Mouse (Mus musculus): ENCODE measurements around the gene Zfp319.

Zfp319 gene

GRCm38 (mm10) chr8:95310342-95310970 lies 21.3 kb downstream of the Zfp319 start, which contains the start of gene Tepp:
Tepp (plus strand) TSS chr8:95310566.
- DNase-seq (ENCODE audit: low spot score in 2 of 2), result no peak

DNA sequence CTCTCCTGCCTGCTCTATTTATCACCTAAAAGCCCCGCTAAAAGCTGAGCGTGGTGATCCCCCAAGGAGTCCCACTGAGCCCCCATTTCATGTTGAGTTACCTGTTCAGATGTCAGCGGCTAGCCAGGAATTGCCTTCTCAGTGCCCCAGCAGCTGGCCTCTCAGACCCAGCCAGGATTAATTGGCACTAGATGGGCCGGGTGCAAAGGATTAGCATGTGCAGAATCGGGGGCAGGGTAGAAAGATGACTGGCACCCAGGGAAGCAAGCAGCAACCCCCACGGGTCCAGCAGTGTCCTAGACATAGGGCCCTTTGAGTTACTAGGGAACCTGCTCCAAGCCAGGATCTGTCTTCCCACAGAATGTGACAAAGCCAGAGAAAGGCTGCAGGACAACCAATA lies 25.3 kb downstream of the Zfp319 start, which contains the start of gene Cngb1:
Gene Cngb1 (minus strand): TSS at position 155 of the 400 bp plus-strand sequence.
- no peak for DNase-seq (ENCODE audit: low spot score in 2 of 2)

- no peak for DNase-seq (ENCODE audit: low spot score in 2 of 2)
These were observed 26.2 kb downstream of the Zfp319 start for GRCm38 (mm10) chr8:95305526-95305925.

GRCm38 (mm10) chr8:95302410-95302809 lies 29.3 kb downstream of the Zfp319 start:
- peak in 1 of 2 experiments; percentile 54 for DNase-seq (ENCODE audit: low spot score in 2 of 2)

- no peak for DNase-seq (ENCODE audit: low spot score in 2 of 2)
These were observed 37.9 kb downstream of the Zfp319 start for GRCm38 (mm10) chr8:95293891-95294290.

- DNase-seq (ENCODE audit: low spot score in 2 of 2), result peak in 1 of 2 experiments; percentile 57
These were observed 38.6 kb downstream of the Zfp319 start for GRCm38 (mm10) chr8:95293172-95293571.

GRCm38 (mm10) chr8:95289066-95289650 lies 42.6 kb downstream of the Zfp319 start:
- DNase-seq (ENCODE audit: low spot score in 2 of 2), result no peak

DNA sequence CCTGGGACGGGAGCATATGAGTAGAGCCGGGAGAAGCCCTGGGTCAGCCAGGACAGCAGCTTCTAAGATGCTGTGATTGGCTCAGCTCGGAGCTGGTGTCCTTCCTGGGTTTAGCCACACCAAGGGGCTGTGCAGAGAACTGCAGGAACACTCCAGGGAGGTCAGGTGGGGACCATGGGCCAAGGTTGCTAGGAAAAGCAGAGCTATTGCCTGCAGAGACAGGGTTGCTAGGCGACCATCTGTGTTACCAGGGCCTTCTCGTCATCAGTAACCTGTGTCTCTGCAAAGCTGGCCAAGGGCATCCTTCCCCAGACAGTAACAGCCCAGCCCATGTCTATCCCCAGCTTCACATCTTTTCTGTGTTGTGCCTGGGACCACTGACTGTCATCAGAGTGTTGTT lies 50.3 kb downstream of the Zfp319 start:
- DNase-seq (ENCODE audit: low spot score in 2 of 2), result no peak

Measured in spleen, postnatal 10 days (tissue).